Mouse (Mus musculus) spleen, adult 2 months (tissue): ENCODE measurements around the gene Spata20.

Experiments
- CTCF ChIP-seq: fragments of 200-500 bp; IDR thresholded peaks from 2 replicates; pipeline ENCODE4 v1.5.1; 2011; ENCODE audit warnings: mild to moderate bottlenecking, inconsistent platforms; ENCODE audit not compliant: insufficient read depth, insufficient read length, insufficient replicate concordance; ENCODE audit errors: extremely low read depth
- POLR2A ChIP-seq: fragments of 200-500 bp; IDR thresholded peaks from 2 replicates; pipeline ENCODE4 v1.6.1; 2011; ENCODE audit warnings: low read depth, low read length, inconsistent platforms

GRCm38 (mm10) chr11:94488767-94489533 is 3.0 kb upstream of the Spata20 start:
- TF ChIP-seq POLR2A: no peak
- no peak for TF ChIP-seq CTCF
